Mouse (Mus musculus) cerebellum, postnatal 4 days (tissue): ENCODE measurements around the gene Plscr3.
"Not testable (repeated sequence)": the region's sequence is repeated elsewhere in the genome, so short reads cannot be mapped to it uniquely, and the experiment has no call there.

Experiments
- DNase-seq, 2 experiments: peaks; one replicate each; pipeline ENCODE4 v3.0.0; 2022; ENCODE audit warnings: low spot score in 2 of 2, mixed read lengths in 1 of 2

Gene Plscr3

GRCm38 (mm10) chr11:69828832-69829231, 17.3 kb upstream of the Plscr3 start:
- DNase-seq: no peak

GRCm38 (mm10) chr11:69833554-69833953, 12.6 kb upstream of the Plscr3 start:
- DNase-seq: no peak

- DNase-seq: no peak
These were observed 12.1 kb upstream of the Plscr3 start for GRCm38 (mm10) chr11:69834001-69834549.

- no peak for DNase-seq
These were observed 10.7 kb upstream of the Plscr3 start for GRCm38 (mm10) chr11:69835326-69835965.

GRCm38 (mm10) chr11:69835966-69836335, 10.2 kb upstream of the Plscr3 start:
- no peak for DNase-seq

- peak in 1 of 2 experiments; percentile 42 for DNase-seq
These were observed 9.2 kb upstream of the Plscr3 start for GRCm38 (mm10) chr11:69836703-69837576.

- peak in 1 of 2 experiments; percentile 92 for DNase-seq
These were observed 8.6 kb upstream of the Plscr3 start, which contains the start of gene Nlgn2 for GRCm38 (mm10) chr11:69837604-69837951. Gene Nlgn2 (minus strand): TSS chr11:69837784.

GRCm38 (mm10) chr11:69837952-69838713, 8.0 kb upstream of the Plscr3 start, which contains the start of gene Tmem256:
Gene Tmem256 (plus strand): TSS chr11:69838514.
- peak; percentile 85 to 94 for DNase-seq

- DNase-seq: no peak
These were observed 7.5 kb upstream of the Plscr3 start for GRCm38 (mm10) chr11:69838714-69839104.

- no peak for DNase-seq
These were observed 837 bp downstream of the Plscr3 start for GRCm38 (mm10) chr11:69846738-69847688.

GRCm38 (mm10) chr11:69848021-69848420, 1.8 kb downstream of the Plscr3 start:
- DNase-seq: no peak

- no peak for DNase-seq
These were observed 3.0 kb downstream of the Plscr3 start for GRCm38 (mm10) chr11:69849128-69849527.

GRCm38 (mm10) chr11:69849884-69850283, 3.7 kb downstream of the Plscr3 start:
- no peak for DNase-seq

- DNase-seq: no peak
These were observed 4.6 kb downstream of the Plscr3 start for GRCm38 (mm10) chr11:69850754-69851153.

- no peak for DNase-seq
These were observed 7.8 kb downstream of the Plscr3 start for GRCm38 (mm10) chr11:69853994-69854393.

- DNase-seq: no peak
These were observed 8.5 kb downstream of the Plscr3 start for GRCm38 (mm10) chr11:69854680-69855079.

GRCm38 (mm10) chr11:69855347-69855746, 9.2 kb downstream of the Plscr3 start:
- DNase-seq: no peak

GRCm38 (mm10) chr11:69858113-69858998, 12.2 kb downstream of the Plscr3 start, which contains the start of gene Tnk1:
Gene Tnk1 (minus strand): TSS chr11:69858730.
- no peak for DNase-seq

GRCm38 (mm10) chr11:69863729-69864128, 17.6 kb downstream of the Plscr3 start:
- DNase-seq: not testable (repeated sequence)
